Mouse (Mus musculus): Measurements from ENCODE around the gene Ptcd2.

GRCm38 (mm10) chr13:99287207-99287606 lies 57.3 kb downstream of the Ptcd2 start:
- no peak for TF ChIP-seq CTCF (IDR thresholded peaks at IDR 0.05; ENCODE audit: borderline replicate concordance, insufficient read depth, low read length)
- no peak for TF ChIP-seq POLR2A (IDR thresholded peaks at IDR 0.05; ENCODE audit: low read depth, low read length)

Data from embryonic fibroblast, embryonic 13.5 days (primary cell).